Mouse (Mus musculus) heart, embryonic 12.5 days (tissue): ENCODE data around the gene Rims4. TPM values are rescaled to one million over a fixed set of nuclear protein-coding genes. Genes with fewer than 3 reads are reported as not detected.

ENCODE experiments used
- ATAC-seq: fragments of 200-750 bp; cut with Nextera tagmentation; 2 replicates; pipeline ENCODE4 v1.8.0; 2017; ENCODE audit warnings: moderate TSS enrichment, moderate library complexity; ENCODE audit not compliant: insufficient number of reproducible peaks, low FRiP score
- H3K27ac ChIP-seq: fragments of 300-500 bp; sonication (generic); 2 replicates; pipeline ENCODE4 v1.5.1; 2016; ENCODE audit warnings: mild to moderate bottlenecking, moderate library complexity; ENCODE audit not compliant: poor library complexity, severe bottlenecking
- H3K27me3 ChIP-seq: fragments of 300-500 bp; sonication (generic); replicated peaks from 2 replicates; pipeline ENCODE4 v1.6.1; 2016; ENCODE audit warnings: mild to moderate bottlenecking, moderate library complexity
- H3K36me3 ChIP-seq: fragments of 300-500 bp; sonication (generic); 2 replicates; pipeline ENCODE4 v1.6.1; 2016; ENCODE audit warnings: mild to moderate bottlenecking, moderate library complexity
- H3K4me1 ChIP-seq: fragments of 300-500 bp; sonication (generic); replicated peaks from 2 replicates; pipeline ENCODE4 v1.6.1; 2016; ENCODE audit warnings: mild to moderate bottlenecking
- H3K4me2 ChIP-seq: fragments of 300-500 bp; sonication (generic); 2 replicates; pipeline ENCODE4 v1.6.1; 2016; ENCODE audit warnings: mild to moderate bottlenecking, moderate library complexity
- H3K4me3 ChIP-seq: fragments of 300-500 bp; sonication (generic); 2 replicates; pipeline ENCODE4 v1.5.1; 2016; ENCODE audit warnings: mild to moderate bottlenecking
- H3K9ac ChIP-seq: fragments of 300-500 bp; sonication (generic); 2 replicates; pipeline ENCODE4 v1.6.1; 2016; ENCODE audit warnings: mild to moderate bottlenecking, moderate library complexity
- H3K9me3 ChIP-seq: fragments of 300-500 bp; sonication (generic); replicated peaks from 2 replicates; pipeline ENCODE4 v1.6.1; 2016; ENCODE audit warnings: mild to moderate bottlenecking, moderate library complexity
- WGBS: fragments of 180-500 bp; shearing (Covaris S2); methylation state at CpG from one replicate; pipeline ENCODE4 v1.1.7; 2016; 5-methylcytosine and 5-hydroxymethylcytosine counted together
- polyA plus RNA-seq: library from polyadenylated mRNA; unstranded; fragments of >200 nt; fragmentation: Nextera tagmentation; extraction: Ambion mirVana; gene quantifications from 2 replicates; pipeline ENCODE4 v1.2.1, GENCODE M21; 2016

The Rims4 gene
- polyA plus RNA-seq, 1 experiment from 2014 or later = 0.77 TPM

DNA sequence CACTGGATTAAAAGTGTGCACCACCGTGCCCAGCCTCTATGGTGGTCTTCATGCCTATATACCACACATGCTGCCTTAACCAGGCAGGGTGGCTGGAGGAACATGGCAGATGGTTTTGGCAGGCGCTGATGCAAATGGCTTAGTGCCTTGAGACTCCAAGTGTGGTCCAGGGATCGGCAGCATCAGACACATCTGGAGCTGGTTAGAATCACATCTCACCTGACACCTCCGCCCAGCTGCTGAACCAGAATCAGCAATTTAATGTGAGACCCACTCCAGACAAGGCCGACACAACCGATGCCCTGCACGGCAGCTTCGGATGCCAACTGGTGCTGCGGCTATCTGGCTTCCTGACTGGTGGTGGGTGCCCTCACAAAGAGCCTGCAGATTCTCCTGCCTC is 52.4 kb downstream of the Rims4 start:
- no peaks in the 10 kb centered on the region for H3K36me3 ChIP-seq
- no peak overlapping the region for H3K4me3 ChIP-seq
- no peak overlapping the region for H3K9ac ChIP-seq
- H3K4me1 ChIP-seq = no peaks in the 10 kb centered on the region
- peaks cover 34% of the 10 kb centered on the region for H3K27me3 ChIP-seq
- no peak overlapping the region for H3K27ac ChIP-seq
- H3K9me3 ChIP-seq = no peaks in the 10 kb centered on the region
- WGBS = 82% methylated on average over 9 of the region's 9 CpGs
- H3K4me2 ChIP-seq = no peak overlapping the region
- no peak for ATAC-seq

DNA sequence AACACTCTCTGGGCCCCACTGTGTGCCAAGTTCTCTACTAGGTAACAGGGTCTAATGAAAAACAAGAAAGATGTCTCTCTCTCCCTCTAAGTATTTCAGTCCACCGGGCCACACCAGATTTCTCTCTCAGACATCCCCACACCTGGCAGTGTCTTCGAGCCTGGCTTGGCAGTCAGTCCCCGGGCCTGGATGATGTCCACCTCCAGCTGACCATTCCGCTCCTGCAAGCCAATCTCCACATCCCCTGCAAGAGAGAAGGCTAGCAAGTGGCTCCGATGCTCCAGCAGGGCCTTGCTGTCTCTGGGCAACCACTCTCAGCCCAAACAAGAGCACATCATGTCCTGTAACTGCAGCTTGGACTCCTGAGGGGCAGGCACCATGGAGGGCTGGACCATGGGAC is 53.2 kb downstream of the Rims4 start:
- Histone ChIP-seq H3K27me3 (peaks cover 30% of the 10 kb centered on the region), H3K4me2 (no peak overlapping the region), H3K4me3 (no peak overlapping the region), H3K27ac (no peak overlapping the region), H3K9ac (no peak overlapping the region), H3K4me1 (no peaks in the 10 kb centered on the region), H3K36me3 (no peaks in the 10 kb centered on the region), H3K9me3 (no peaks in the 10 kb centered on the region)
- ATAC-seq = no peak
- 88% methylated on average over 5 of the region's 5 CpGs for WGBS

DNA sequence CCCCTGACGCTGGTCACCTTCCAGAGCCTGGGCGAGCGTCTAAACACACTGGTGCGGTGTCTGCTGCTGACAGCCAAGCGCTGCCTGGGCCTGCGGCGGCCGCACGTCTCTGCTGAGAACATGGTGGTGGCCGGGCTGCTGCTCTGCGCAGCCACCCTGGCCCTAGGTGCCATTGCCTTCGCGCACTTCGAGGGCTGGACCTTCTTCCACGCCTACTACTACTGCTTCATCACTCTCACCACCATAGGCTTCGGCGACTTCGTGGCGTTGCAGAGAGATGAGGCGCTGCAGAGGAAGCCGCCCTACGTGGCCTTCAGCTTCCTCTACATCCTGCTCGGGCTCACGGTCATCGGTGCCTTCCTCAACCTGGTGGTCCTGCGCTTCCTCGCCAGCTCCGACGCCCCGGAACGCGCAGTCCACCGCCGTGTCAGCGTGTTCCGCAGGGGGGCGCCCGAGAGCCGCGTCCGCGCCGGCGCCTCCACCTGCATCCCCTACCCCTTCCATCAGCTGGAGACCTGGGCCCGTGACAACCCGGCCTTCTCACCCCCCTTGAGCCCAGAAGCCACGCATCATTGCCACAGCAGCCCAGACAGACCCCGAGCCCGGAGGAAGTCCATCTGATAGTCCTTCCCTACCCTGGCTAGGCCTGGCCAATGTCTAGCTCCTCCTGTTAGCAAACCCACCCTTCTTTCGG is 60.1 kb downstream of the Rims4 start:
- Histone ChIP-seq H3K36me3 (no peaks in the 10 kb centered on the region), H3K27ac (no peak overlapping the region), H3K4me2 (peak overlapping the region; percentile 42), H3K9ac (no peak overlapping the region), H3K4me1 (0 out of 2 replicates have a peak, but pooled peaks cover 7% of the 10 kb centered on the region), H3K9me3 (no peaks in the 10 kb centered on the region), H3K4me3 (peak overlapping the region; percentile 6; the same call in 1 of the 2 replicates), H3K27me3 (peaks cover 79% of the 10 kb centered on the region)
- ATAC-seq = peak; percentile 26; the same call in 1 of the 2 replicates
- 16% methylated on average over 50 of the region's 50 CpGs for WGBS

DNA sequence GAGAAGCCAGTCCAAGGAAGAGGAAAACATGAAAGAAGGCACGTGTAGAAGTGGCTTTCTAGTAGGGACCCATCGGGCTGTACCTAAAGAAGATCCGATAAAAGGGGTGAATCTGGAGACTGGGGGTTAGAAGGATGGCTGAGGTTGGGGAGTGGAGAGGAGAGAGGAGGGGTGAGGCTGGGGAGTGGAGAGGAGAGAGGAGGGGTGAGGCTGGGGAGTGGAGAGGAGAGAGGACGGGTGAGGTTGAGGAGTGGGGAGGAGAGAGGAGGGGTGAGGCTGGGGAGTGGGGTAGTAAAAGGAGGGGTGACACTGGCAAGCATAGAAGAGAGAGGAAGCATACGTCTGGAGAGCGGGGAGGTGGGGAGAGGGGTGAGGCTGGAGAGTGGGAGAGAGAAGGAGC is 61.2 kb downstream of the Rims4 start:
- Histone ChIP-seq H3K4me3 (no peak overlapping the region), H3K27ac (no peak overlapping the region), H3K4me2 (no peak overlapping the region), H3K9me3 (no peaks in the 10 kb centered on the region), H3K36me3 (no peaks in the 10 kb centered on the region), H3K4me1 (0 out of 2 replicates have a peak, but pooled peaks cover 7% of the 10 kb centered on the region), H3K27me3 (peaks cover 81% of the 10 kb centered on the region), H3K9ac (no peak overlapping the region)
- peak; percentile 73 for ATAC-seq
- WGBS = 71% methylated on average over 6 of the region's 6 CpGs

DNA sequence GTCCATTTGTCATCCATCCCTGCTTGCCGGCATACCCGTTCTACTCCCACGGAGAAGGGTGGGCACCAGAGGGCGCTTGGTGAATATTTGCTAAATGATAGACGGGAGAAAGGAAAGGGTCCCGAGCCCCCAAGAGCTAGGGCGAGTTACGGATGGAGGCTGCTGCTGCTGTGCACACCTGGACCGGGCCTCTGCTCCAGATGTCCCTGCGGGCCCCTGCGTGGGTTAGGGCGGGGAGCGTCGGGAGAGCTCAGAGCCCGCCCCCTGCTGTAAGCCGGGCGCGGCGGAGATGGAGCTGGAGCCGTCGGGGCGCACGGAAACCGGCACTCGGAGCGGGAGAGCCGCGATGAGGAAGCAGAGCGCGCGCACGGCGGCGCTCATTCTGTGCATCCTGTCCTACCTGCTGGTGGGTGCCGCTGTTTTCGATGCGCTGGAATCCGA is 65.0 kb downstream of the Rims4 start, which contains the start of gene Kcnk15:
TSS of gene Kcnk15 (plus strand) at position 191 of the 441 bp plus-strand sequence.
- H3K9ac ChIP-seq = no peak within 1 kb of the TSS
- no peak within 1 kb of the TSS for H3K27ac ChIP-seq
- ATAC-seq = no peak
- H3K4me3 ChIP-seq = peak within 1 kb of the TSS; percentile 31
- H3K27me3 ChIP-seq = peaks cover 92% of the 10 kb centered on the region
- H3K4me2 ChIP-seq = peak within 1 kb of the TSS; percentile 56
- 0% methylated on average over 38 of the region's 38 CpGs for WGBS
- no peaks in the 10 kb centered on the region for H3K36me3 ChIP-seq
- H3K9me3 ChIP-seq = no peaks in the 10 kb centered on the region
- H3K4me1 ChIP-seq = 0 out of 2 replicates have a peak, but pooled peaks cover 7% of the 10 kb centered on the region

DNA sequence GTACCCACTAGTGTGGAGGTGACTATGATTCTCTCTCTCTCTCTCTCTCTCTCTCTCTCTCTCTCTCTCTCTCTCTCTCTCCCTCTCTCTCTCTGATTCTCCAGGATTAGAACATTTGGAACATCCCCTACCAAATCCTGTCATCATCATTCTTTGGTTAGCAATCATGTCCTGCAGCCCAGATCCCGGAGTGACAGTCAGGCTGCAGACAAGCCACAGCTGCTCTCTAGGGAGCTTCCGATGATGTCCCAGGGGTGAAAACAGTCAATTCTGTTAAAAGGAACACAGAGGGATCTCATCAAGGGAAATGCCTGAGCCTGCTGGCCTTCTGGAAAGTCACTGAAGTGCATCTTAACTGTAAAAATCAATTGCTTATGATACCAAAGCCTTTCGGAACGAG is 76.4 kb downstream of the Rims4 start:
- no peak overlapping the region for H3K9ac ChIP-seq
- H3K4me1 ChIP-seq = peaks cover 5% of the 10 kb centered on the region
- 55% methylated on average over 4 of the region's 4 CpGs for WGBS
- H3K9me3 ChIP-seq = no peaks in the 10 kb centered on the region
- no peak for ATAC-seq
- no peak overlapping the region for H3K4me3 ChIP-seq
- H3K36me3 ChIP-seq = no peaks in the 10 kb centered on the region
- peaks cover 10% of the 10 kb centered on the region for H3K27me3 ChIP-seq
- no peak overlapping the region for H3K27ac ChIP-seq
- H3K4me2 ChIP-seq = no peak overlapping the region

DNA sequence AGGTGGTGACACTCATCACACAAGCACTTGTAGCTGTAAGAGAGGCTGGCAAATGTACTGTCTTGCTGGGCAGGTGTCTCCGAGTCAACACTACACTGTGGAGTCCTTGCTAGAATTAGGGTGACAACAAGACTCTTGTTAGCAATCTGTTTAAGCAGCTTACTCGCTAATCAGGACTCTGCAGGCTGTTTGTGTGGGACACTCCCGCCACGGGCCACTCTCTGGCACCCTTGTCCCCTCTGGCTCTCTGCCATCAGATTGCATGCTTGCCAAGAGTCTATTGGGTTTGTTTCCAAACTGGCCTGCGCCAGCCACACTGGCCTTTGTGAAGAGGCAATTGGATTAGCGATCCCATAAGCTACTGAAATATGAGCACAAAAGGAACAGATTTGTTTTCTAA is 79.0 kb downstream of the Rims4 start:
- no peaks in the 10 kb centered on the region for H3K36me3 ChIP-seq
- H3K27me3 ChIP-seq = peaks cover 10% of the 10 kb centered on the region
- H3K9me3 ChIP-seq = 0 out of 2 replicates have a peak, but pooled peaks cover 3% of the 10 kb centered on the region
- WGBS = 38% methylated on average over 6 of the region's 6 CpGs
- no peak for ATAC-seq
- H3K4me3 ChIP-seq = no peak overlapping the region
- no peak overlapping the region for H3K9ac ChIP-seq
- H3K27ac ChIP-seq = no peak overlapping the region
- no peak overlapping the region for H3K4me2 ChIP-seq
- H3K4me1 ChIP-seq = peaks cover 5% of the 10 kb centered on the region

DNA sequence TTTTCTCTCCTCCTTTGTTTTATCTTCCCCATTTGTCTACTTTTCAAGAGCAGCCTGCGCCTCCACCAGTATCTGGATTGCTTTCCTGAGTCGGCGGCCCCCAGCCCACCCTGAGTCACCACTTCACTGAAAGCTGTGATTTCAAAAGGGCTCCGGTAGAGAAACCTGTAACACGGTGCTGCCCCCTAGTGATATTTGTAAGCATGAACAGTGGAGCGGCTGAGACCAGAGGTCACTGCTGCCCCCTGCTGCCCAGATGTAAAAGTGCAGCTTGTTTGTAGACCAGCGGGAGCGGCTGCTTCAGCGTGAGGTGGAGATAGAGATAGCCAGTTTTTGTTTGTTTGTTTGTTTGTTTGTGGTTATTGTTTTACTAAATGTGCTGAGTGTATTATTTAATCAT is 80.4 kb downstream of the Rims4 start:
- Histone ChIP-seq H3K9ac (no peak overlapping the region), H3K4me2 (no peak overlapping the region), H3K36me3 (no peaks in the 10 kb centered on the region), H3K4me1 (peaks cover 5% of the 10 kb centered on the region), H3K9me3 (0 out of 2 replicates have a peak, but pooled peaks cover 3% of the 10 kb centered on the region), H3K27me3 (peaks cover 10% of the 10 kb centered on the region), H3K27ac (no peak overlapping the region), H3K4me3 (no peak overlapping the region)
- ATAC-seq = no peak
- 19% methylated on average over 9 of the region's 9 CpGs for WGBS

DNA sequence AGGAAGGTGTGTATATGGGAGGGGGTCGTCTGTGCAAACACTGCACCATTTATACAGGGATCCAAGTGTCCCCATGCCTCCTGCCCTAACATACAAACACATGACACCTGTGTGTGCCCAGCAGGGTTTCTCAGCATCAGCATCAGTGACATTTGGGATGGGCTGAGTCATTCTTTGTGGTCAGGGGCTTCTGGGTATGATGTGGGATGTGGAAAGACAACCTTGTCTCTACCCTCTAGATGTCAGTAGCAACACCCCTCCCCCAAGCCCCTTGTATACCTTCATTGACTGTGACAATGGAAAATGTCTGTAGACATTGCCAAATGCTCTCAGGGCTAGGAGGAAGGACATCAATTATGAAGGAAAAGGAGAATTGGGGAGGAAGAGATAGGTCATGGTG is 87.3 kb downstream of the Rims4 start:
- no peak for ATAC-seq
- H3K36me3 ChIP-seq = no peaks in the 10 kb centered on the region
- H3K9me3 ChIP-seq = no peaks in the 10 kb centered on the region
- no peaks in the 10 kb centered on the region for H3K4me1 ChIP-seq
- peaks cover 9% of the 10 kb centered on the region; the same call in 1 of the 2 replicates for H3K27me3 ChIP-seq
- no peak overlapping the region for H3K4me3 ChIP-seq
- no peak overlapping the region for H3K27ac ChIP-seq
- 55% methylated on average over 1 of the region's 1 CpGs for WGBS
- no peak overlapping the region for H3K4me2 ChIP-seq
- H3K9ac ChIP-seq = no peak overlapping the region

DNA sequence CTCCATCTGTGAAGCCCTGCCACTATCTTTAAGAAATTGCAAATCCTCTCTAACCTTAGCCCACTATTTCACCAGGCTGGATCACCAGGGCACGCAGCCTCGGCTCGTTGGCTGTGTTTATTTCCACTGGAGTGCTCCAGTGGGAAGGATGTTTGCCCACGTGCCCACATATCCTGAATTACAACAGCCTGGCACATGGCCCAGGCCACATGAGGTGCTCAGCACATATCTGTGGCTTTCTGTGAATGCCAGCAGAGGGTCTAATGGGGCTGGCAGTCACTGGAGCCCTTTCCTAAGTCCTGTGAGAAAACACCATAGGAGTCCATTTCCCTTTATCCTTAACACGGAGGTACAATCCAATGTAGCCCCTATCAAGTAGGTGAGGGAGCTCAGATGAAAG is 92.0 kb downstream of the Rims4 start:
- H3K4me3 ChIP-seq = no peak overlapping the region
- no peaks in the 10 kb centered on the region for H3K36me3 ChIP-seq
- H3K4me2 ChIP-seq = no peak overlapping the region
- peaks cover 19% of the 10 kb centered on the region for H3K27me3 ChIP-seq
- no peak overlapping the region for H3K27ac ChIP-seq
- no peak for ATAC-seq
- no peaks in the 10 kb centered on the region for H3K9me3 ChIP-seq
- H3K9ac ChIP-seq = no peak overlapping the region
- H3K4me1 ChIP-seq = no peaks in the 10 kb centered on the region
- whole genome bisulfite sequencing = 75% methylated on average over 5 of the region's 5 CpGs

DNA sequence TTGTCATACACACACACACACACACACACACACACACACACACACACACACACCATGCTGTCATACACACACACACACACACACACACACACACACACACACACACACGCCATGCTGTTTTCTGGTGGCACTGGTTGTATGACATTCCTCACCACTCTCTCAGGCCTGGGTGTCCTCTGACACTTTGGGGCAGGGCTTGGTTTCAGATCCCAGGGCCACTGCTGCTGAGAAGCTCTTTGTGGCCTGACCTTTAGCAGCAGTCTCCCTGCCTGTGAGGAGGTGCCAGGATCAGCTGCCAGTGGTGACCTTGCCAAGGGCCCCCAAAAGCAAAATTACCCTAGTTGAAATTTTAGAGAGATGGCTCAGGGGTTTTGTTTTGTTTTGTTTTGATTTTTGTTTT is 92.6 kb downstream of the Rims4 start:
- 86% methylated on average over 1 of the region's 1 CpGs for WGBS
- ATAC-seq = no peak

More for the DNA sequence above, 92.6 kb downstream of the Rims4 start:
- Histone ChIP-seq H3K4me1 (no peaks in the 10 kb centered on the region), H3K27ac (no peak overlapping the region), H3K4me2 (no peak overlapping the region), H3K9me3 (no peaks in the 10 kb centered on the region), H3K36me3 (no peaks in the 10 kb centered on the region), H3K9ac (no peak overlapping the region), H3K4me3 (no peak overlapping the region), H3K27me3 (peaks cover 22% of the 10 kb centered on the region)
